Mouse (Mus musculus): ENCODE measurements around the gene Nodal.
A peak's percentile ranks its signal among the peaks of the same experiment; 100 is the strongest.
"Not testable (repeated sequence)": the region's sequence is repeated elsewhere in the genome, so short reads cannot be mapped to it uniquely, and the experiment has no call there.

Nodal gene

DNA sequence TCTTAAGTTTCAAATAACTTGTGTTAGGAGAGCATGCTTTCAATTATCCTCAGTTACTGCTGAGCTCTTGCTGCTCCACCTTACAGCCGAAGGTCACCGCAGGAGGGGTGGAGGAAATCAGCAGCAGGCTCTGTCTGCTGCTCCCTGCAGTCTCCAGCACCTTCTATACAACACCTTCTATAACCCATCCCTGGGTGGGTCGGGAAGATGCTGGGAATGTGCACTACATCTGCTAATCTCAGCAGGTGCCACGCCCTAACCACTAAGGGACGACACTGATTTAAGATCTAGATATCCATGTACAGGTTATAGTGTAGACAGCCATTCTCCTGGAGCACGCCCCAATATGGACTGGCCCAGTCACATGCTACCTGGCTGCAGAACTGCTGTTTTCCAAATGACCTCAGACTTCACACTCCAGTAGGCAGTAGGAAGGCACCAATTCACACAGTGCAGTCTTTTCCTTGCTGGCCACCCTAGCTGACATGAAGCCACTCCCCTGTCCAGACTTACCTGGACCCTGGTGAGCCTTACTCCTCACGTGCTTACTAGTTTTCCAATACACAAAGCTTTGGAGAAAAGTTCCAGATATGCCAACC lies 22.5 kb downstream of the Nodal start:
- DNase-seq: peak; percentile 85

DNA sequence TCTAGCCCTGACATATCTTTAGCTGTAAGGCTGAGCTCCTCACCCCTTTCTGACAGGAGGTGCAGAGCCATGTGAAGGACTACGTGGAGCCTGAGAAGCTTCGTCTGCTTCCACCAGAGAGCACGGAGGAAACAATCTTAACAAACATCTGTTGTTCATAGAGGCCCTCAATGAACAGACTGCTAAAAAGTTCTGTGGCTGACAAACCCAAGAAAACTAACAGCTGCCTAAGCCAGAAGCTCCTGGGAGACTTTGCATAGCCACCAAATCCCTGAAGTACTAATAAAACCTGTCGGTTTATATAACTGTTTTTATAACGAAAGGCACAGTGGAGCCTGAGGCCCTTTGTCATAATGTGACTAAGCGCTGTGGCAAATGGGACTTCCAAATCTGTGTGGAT lies 25.7 kb downstream of the Nodal start:
- DNase-seq: peak; percentile 88

DNA sequence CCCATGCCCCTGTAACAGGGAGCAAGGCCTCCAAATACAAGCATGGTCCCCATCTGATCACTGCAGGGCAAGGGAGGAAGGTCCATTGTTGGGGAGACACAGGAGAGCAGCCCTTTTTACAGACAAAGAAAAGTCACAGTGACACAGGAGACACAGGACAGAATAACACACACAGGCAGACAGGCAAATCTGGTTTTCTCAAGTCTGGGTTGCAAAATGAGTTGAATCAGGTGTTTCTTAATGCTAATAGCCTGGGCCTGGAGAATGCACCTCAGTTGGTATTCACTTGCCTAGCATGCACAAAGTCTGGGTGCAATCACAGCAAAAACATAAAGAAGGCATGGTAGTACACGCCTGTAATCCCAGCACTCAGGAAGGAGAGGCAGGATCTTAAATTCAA lies 26.1 kb downstream of the Nodal start:
- DNase-seq: no peak

DNA sequence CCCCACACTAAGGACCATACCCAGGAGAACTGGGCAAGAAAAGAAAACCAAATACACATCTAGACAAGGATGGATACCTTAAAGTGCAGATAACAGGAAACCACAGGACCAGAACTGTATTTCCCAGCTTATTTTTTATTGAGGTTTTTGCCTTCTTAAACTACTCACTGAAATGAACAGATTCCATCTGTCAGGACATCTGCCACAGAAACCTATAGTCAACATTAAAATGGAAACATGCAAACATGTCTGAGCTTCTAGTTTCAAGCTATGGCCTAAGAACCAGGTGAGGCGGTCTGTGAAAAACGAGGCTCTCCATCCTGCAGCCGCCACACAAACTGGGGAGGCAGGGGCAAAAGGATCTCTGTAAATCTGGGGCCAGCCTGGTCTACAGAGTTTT lies 27.2 kb downstream of the Nodal start:
- no peak for DNase-seq

DNA sequence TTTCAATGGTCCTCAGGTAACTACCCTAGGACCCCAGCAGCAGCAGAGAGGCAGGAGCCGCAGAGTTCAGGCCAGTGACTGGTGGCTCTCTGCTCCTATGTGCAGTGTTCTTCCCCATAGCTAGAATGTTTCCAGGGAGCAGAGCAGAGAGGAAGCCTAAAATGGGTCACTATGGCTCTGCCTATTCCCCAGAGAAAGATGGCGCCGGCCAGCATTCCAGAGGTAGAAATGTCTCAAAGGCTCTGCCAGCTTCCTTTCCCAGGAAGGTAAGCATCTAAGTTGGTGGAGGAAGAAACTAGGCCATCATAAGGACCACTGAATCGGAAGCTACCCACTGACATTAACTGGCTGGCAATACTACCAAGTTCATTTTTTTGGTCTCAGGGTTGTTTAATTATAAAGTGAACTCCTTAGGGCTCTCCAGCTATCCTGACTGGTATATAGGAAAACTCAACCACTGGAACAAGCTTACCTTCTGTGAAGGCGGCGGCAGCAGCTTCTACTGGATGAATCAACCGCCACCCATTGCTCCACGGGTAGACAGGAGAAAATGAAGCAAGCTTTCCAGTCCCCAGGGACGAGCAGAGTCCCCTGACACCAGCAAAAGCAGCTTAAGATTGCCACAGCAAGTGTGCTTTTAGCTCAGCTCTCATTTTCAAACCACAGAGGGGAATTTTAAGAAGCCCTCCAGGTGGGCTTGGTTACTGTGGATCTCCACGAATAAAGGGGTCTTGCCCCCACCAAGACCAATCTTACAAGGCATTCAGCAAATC lies 30.0 kb downstream of the Nodal start:
- DNase-seq: peak; percentile 94

DNA sequence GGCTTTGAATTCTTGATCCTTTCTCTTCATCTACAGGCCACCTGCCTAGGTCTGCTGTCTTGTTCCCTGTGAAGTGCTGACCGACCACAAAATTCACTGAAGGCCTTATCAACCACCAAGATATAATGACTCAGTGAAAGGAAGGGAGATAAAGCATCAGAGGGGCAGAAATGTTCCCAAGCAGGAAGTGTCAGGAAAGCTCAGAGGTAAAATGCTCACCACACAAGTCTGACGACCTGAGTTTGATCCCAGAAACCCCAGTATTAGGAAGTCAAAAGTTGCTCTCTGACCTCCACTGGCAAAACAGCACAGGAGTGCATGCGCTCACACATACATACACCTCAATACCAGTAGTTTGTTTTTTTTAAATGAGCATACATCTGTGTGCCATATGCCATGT lies 31.1 kb downstream of the Nodal start:
- DNase-seq: no peak

DNA sequence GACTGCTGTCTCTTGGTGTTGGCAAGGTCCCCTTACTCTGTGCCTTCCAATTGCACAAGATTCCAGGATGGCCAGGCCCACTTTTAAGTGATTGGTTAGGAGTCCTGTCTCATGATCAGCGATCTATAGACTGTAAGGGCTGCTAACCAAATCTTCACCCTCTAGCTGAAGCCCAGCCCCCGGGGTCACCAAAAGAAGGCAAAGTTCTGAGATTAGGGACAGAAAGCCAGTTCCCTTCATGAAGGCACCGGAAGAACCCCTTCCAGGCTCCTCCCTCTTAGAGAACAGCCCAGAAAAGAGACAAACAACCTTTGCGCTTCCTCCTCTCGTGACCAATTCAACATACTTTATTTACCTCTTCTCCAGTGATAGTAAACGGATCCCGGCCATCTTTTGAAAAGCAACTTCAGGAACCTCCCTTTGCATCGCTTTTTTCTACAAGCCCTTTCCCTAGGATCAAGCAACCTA lies 33.7 kb downstream of the Nodal start:
- DNase-seq: peak; percentile 96

DNA sequence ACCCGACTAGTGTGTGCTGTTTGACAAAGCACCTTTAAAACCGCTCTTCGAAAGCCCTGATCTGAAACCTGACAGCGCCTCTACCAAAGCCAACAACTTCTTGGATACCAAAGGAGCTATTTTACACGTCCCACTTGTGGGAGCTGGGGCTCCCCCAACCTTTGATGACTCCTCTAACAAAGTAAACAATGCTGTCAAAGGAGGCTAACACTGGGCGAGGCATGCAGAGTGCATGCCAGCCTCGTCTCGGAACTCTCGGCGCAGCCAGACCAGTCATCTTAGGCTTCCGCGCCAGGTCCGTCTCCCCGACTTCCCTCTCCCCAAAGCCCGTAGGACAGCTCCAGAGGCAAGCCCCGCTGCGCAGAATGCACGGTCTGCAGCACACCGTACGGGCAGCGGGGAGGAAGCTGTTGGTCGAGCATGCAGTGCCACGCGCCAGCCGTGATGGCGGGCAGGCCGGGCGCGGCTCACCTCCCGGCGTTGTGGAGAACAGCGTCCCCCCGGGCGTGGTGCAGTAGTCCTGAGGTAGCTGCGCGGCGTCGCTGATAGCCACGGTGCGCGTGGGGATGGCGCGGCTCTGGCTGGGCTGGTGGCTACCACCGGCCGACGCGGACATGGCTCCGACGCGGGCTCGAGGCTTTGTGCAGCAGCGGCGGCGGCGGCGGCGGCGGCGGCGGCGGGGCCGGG lies 34.3 kb downstream of the Nodal start:
- DNase-seq: peak; percentile 96

DNA sequence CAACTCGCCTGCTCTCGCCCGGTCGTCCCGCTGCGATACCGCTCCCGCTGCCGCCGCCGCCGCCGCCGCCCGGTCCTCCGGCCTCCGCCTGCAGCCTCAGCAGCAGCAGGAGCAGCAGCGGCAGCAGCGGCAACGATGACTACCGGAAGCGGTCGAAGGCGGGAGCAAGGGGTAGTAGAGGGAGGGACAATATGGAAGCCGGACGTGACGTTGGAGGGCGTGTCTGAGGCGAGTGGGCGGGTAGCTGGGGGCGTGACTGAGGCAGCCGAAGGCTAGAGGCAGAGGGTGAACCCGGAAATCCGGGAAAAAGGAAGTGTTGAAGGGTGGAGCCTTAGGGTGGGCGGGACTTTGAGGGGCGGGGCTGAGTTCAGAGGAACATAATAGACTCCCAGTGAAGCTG lies 34.9 kb downstream of the Nodal start, which contains the start of gene Eif4ebp2:
TSS of gene Eif4ebp2 (minus strand) at position 17 of the 400 bp plus-strand sequence.
- peak; percentile 100 for DNase-seq

DNA sequence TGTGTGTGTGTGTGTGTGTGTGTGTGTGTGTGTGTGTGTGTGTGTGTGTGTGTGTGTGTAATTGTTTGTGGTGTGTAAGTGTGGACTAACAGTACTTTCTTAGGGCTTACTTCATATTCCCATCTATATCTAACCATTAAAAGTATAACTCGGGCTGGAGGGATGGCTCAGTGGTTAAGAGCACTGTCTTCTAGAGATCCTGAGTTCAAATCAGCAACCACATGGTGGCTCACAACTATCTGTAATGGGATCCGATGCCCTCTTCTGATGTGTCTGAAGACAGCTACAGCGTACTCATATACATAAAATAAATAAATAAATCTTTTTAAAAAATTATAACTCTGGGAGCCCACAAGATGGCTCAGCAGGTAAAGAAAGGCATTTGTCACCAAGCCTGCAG lies 35.4 kb downstream of the Nodal start:
- not testable (repeated sequence) for DNase-seq

DNA sequence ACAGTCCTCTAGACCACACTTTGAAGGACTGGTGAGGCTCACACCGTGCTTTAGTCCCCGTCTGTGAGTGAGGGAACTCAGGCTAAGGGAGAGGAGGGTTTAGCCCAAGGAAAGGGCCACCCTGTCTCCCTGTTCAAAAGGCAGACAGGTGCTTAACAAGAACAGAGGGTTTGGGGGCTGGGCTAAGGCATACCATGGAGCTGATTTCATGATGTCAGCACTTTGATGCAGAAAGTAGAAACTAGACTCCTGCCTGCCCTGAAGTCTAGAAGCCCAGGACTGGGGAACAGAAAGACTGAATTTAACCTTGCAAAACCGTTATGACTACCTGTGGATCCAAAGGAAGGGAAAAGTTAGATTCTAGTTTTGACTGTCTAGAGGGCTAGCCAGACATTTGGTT lies 39.4 kb downstream of the Nodal start:
- DNase-seq: no peak

DNA sequence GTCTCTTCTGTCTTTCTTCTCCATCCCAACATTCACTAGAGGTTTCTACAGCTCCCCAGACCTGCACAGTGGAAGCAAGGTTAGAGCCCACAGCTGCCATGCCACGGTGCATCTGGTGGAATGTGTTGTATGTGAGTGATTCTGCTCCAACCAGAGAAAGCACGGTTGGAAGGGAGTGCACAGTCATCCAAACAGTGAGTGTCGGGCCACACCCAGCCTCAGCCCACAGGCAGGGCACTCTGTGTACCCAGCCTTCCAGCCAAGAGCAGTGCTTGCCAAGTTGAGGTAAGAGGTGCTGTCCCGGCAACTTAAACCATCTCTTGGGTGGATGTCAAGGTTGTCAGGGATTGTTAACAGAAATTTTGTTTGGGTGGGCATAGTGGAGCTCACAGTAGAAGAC lies 47.2 kb downstream of the Nodal start:
- peak; percentile 92 for DNase-seq

DNA sequence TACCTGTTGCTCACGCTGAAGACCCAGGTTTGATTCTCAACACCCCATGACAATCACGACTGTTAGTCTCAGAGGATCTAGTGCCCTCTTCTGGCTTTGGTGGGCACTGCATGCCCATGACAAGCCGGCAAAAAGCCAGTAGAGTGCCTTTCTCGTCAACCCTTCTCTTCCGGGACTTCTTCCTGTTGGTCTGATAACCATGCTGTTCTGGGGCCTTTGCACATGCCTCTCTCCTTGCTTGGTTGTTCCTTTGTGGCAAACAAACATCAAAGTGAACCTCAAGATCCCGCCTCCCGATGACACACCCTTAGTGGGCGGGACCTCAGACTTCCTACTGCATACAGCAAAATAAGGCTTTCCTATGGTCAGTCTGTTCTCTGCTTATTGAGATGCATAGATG lies 48.5 kb downstream of the Nodal start:
- no peak for DNase-seq

DNA sequence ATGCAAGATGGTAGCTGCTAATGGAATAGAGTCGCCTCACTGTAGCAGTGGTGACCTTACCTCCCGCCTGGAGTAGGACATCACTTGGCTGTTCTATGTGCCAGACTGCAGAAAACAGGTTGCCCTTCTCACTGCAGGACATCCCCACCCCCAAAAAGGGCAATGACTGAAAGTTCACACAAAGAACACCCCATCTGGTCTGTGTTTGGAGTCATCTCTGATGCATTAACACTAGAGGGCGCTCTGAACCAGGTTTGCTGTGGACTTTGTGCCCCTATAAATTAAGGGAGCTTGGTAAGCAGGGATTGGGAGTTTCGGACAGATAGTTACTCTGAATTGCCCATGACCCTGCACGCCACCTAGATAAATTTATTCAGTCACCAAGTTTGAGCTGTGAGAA lies 49.1 kb downstream of the Nodal start:
- DNase-seq: peak; percentile 91

DNA sequence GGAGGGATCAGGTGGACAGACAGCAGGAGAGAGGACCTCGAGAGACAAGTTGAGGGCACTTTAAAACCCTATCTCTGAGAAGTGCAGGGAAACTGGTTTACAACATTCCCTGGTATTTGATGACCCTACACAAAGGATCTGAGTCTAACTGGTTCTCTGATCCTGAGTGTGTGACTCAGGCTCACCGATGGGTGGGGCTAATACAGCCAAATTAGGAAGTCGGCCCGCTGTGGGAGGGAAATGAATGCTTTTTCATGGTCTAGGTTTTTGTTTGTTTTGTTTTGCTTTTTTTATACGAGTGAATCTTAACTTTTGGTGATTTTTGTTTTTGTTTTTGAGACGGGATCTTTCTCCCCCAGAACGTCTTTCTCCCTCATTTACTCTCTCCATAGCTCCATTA lies 51.1 kb downstream of the Nodal start:
- DNase-seq: no peak

DNA sequence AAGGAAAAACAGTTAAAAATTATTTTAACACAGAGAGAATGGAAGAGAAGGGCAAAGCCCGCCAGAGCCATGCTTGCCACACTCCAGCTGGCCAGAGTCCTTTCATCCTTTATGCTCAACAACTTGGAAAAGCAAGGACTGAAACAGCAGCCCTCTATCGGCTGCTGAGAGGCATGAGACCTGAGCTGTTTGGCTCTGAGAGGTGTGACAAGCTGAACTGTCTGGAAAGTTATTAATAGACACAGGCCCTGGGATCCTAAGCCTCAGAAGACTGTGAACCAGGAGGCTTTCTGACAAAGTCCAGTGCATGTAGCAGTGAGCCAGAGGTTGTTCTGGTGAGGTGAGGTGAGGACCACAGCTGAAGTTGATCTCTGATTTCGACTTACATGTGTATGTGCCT lies 55.9 kb downstream of the Nodal start:
- peak; percentile 97 for DNase-seq

DNA sequence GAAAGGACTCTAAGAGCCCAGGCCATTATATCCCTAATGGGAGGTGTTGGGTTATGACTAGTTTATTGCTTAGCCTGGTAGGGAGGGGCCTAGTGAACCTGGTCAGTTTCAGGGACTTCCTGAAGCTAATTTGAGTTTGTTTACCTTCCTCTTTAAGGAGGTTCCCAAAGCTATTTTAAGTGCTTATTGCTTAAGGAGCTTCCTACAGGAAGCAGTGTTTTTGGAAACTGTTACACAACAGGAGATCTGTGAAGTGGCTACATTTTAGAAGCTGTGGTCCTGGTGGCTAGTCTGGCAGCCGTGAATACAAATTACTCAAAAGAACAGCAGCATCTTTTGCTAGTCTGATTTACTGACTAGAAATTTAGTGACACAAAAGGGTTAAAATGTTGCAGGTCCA lies 56.6 kb downstream of the Nodal start:
- no peak for DNase-seq

Data from heart, adult 11 months (tissue).